Mouse (Mus musculus): ENCODE data around the gene Fam151b. TPM values are rescaled to one million over a fixed set of nuclear protein-coding genes. Genes with fewer than 3 reads are reported as not detected.

The Fam151b gene
- polyA plus RNA-seq, 1 experiment, result 0.96 TPM

GRCm38 (mm10) chr13:92464698-92465097, 19.1 kb downstream of the Fam151b start:
- no peak for DNase-seq (ENCODE audit: low read depth in 1 of 2, low spot score in 2 of 2)
- no peak for TF ChIP-seq POLR2A (IDR thresholded peaks at IDR 0.05; ENCODE audit: low read depth, low read length)
- TF ChIP-seq CTCF (IDR thresholded peaks at IDR 0.05; ENCODE audit: extremely low read depth, insufficient read depth, insufficient read length, insufficient replicate concordance), result no peak
- H3K4me3 ChIP-seq (ENCODE audit: extremely low read depth, insufficient read depth, insufficient read length), result no peak overlapping the region
- H3K27me3 ChIP-seq (ENCODE audit: control insufficient read depth, insufficient read depth, low read length), result no peaks in the 10 kb centered on the region
- no peak overlapping the region for H3K27ac ChIP-seq (ENCODE audit: insufficient read depth, low read length)
- 90% methylated on average over 3 of the region's 3 CpGs for WGBS
- H3K36me3 ChIP-seq (ENCODE audit: control insufficient read depth, insufficient read depth, low read length), result 0 out of 2 replicates have a peak, but pooled peaks cover 2% of the 10 kb centered on the region
- no peaks in the 10 kb centered on the region for H3K4me1 ChIP-seq (ENCODE audit: control insufficient read depth, insufficient read depth, insufficient read length)

- Histone ChIP-seq H3K27ac (ENCODE audit: insufficient read depth, low read length) (no peak overlapping the region), H3K27me3 (ENCODE audit: control insufficient read depth, insufficient read depth, low read length) (no peaks in the 10 kb centered on the region), H3K36me3 (ENCODE audit: control insufficient read depth, insufficient read depth, low read length) (no peaks in the 10 kb centered on the region), H3K4me1 (ENCODE audit: control insufficient read depth, insufficient read depth, insufficient read length) (no peaks in the 10 kb centered on the region), H3K4me3 (ENCODE audit: extremely low read depth, insufficient read depth, insufficient read length) (no peak overlapping the region)
- DNase-seq (ENCODE audit: low read depth in 1 of 2, low spot score in 2 of 2), result no peak
- WGBS, result 93% methylated on average over 7 of the region's 7 CpGs
- no peak for TF ChIP-seq POLR2A (IDR thresholded peaks at IDR 0.05; ENCODE audit: low read depth, low read length)
- TF ChIP-seq CTCF (IDR thresholded peaks at IDR 0.05; ENCODE audit: extremely low read depth, insufficient read depth, insufficient read length, insufficient replicate concordance), result no peak
These were observed 36.9 kb downstream of the Fam151b start for GRCm38 (mm10) chr13:92446872-92447271.

GRCm38 (mm10) chr13:92440286-92440685, 43.5 kb downstream of the Fam151b start:
- Histone ChIP-seq H3K36me3 (ENCODE audit: control insufficient read depth, insufficient read depth, low read length) (no peaks in the 10 kb centered on the region), H3K4me1 (ENCODE audit: control insufficient read depth, insufficient read depth, insufficient read length) (no peaks in the 10 kb centered on the region), H3K27ac (ENCODE audit: insufficient read depth, low read length) (no peak overlapping the region), H3K27me3 (ENCODE audit: control insufficient read depth, insufficient read depth, low read length) (no peaks in the 10 kb centered on the region), H3K4me3 (ENCODE audit: extremely low read depth, insufficient read depth, insufficient read length) (no peak overlapping the region)
- TF ChIP-seq CTCF (IDR thresholded peaks at IDR 0.05; ENCODE audit: extremely low read depth, insufficient read depth, insufficient read length, insufficient replicate concordance) (no peak), POLR2A (IDR thresholded peaks at IDR 0.05; ENCODE audit: low read depth, low read length) (no peak)
- WGBS, result 86% methylated on average over 13 of the region's 13 CpGs
- no peak for DNase-seq (ENCODE audit: low read depth in 1 of 2, low spot score in 2 of 2)

- no peaks in the 10 kb centered on the region for H3K36me3 ChIP-seq (ENCODE audit: control insufficient read depth, insufficient read depth, low read length)
- TF ChIP-seq POLR2A (IDR thresholded peaks at IDR 0.05; ENCODE audit: low read depth, low read length), result no peak
- no peak for TF ChIP-seq CTCF (IDR thresholded peaks at IDR 0.05; ENCODE audit: extremely low read depth, insufficient read depth, insufficient read length, insufficient replicate concordance)
- no peak overlapping the region for H3K4me3 ChIP-seq (ENCODE audit: extremely low read depth, insufficient read depth, insufficient read length)
- H3K27ac ChIP-seq (ENCODE audit: insufficient read depth, low read length), result no peak overlapping the region
- no peak for DNase-seq (ENCODE audit: low read depth in 1 of 2, low spot score in 2 of 2)
- WGBS, result 91% methylated on average over 10 of the region's 10 CpGs
- H3K4me1 ChIP-seq (ENCODE audit: control insufficient read depth, insufficient read depth, insufficient read length), result no peaks in the 10 kb centered on the region
- no peaks in the 10 kb centered on the region for H3K27me3 ChIP-seq (ENCODE audit: control insufficient read depth, insufficient read depth, low read length)
These were observed 45.2 kb downstream of the Fam151b start for GRCm38 (mm10) chr13:92438656-92439055.

GRCm38 (mm10) chr13:92427351-92427855, 56.4 kb downstream of the Fam151b start:
- TF ChIP-seq CTCF (IDR thresholded peaks at IDR 0.05; ENCODE audit: extremely low read depth, insufficient read depth, insufficient read length, insufficient replicate concordance), result no peak
- H3K4me3 ChIP-seq (ENCODE audit: extremely low read depth, insufficient read depth, insufficient read length), result no peak overlapping the region
- peaks cover 13% of the 10 kb centered on the region for H3K27me3 ChIP-seq (ENCODE audit: control insufficient read depth, insufficient read depth, low read length)
- H3K4me1 ChIP-seq (ENCODE audit: control insufficient read depth, insufficient read depth, insufficient read length), result peaks cover 12% of the 10 kb centered on the region
- WGBS, result 44% methylated on average over 4 of the region's 4 CpGs
- no peak for DNase-seq (ENCODE audit: low read depth in 1 of 2, low spot score in 2 of 2)
- no peak overlapping the region for H3K27ac ChIP-seq (ENCODE audit: insufficient read depth, low read length)
- no peaks in the 10 kb centered on the region for H3K36me3 ChIP-seq (ENCODE audit: control insufficient read depth, insufficient read depth, low read length)

GRCm38 (mm10) chr13:92426294-92427051, 57.3 kb downstream of the Fam151b start:
- no peak for TF ChIP-seq POLR2A (IDR thresholded peaks at IDR 0.05; ENCODE audit: low read depth, low read length)
- TF ChIP-seq CTCF (IDR thresholded peaks at IDR 0.05; ENCODE audit: extremely low read depth, insufficient read depth, insufficient read length, insufficient replicate concordance), result no peak
- Histone ChIP-seq H3K4me3 (ENCODE audit: extremely low read depth, insufficient read depth, insufficient read length) (peak overlapping the region; percentile 26; the same call in 1 of the 2 replicates), H3K4me1 (ENCODE audit: control insufficient read depth, insufficient read depth, insufficient read length) (peaks cover 12% of the 10 kb centered on the region), H3K36me3 (ENCODE audit: control insufficient read depth, insufficient read depth, low read length) (no peaks in the 10 kb centered on the region), H3K27me3 (ENCODE audit: control insufficient read depth, insufficient read depth, low read length) (peaks cover 13% of the 10 kb centered on the region), H3K27ac (ENCODE audit: insufficient read depth, low read length) (no peak overlapping the region)
- 4% methylated on average over 91 of the region's 92 CpGs for WGBS
- no peak for DNase-seq (ENCODE audit: low read depth in 1 of 2, low spot score in 2 of 2)

GRCm38 (mm10) chr13:92425758-92426264, 58.0 kb downstream of the Fam151b start, which contains the start of gene Ankrd34b:
TSS of gene Ankrd34b (plus strand) at chr13:92425896.
- Histone ChIP-seq H3K27ac (ENCODE audit: insufficient read depth, low read length) (no peak within 1 kb of the TSS), H3K4me3 (ENCODE audit: extremely low read depth, insufficient read depth, insufficient read length) (peak within 1 kb of the TSS; percentile 26; the same call in 1 of the 2 replicates), H3K27me3 (ENCODE audit: control insufficient read depth, insufficient read depth, low read length) (peaks cover 13% of the 10 kb centered on the region), H3K36me3 (ENCODE audit: control insufficient read depth, insufficient read depth, low read length) (no peaks in the 10 kb centered on the region), H3K4me1 (ENCODE audit: control insufficient read depth, insufficient read depth, insufficient read length) (peaks cover 12% of the 10 kb centered on the region)
- DNase-seq (ENCODE audit: low read depth in 1 of 2, low spot score in 2 of 2), result no peak
- 2% methylated on average over 54 of the region's 54 CpGs for WGBS
- no peak for TF ChIP-seq POLR2A (IDR thresholded peaks at IDR 0.05; ENCODE audit: low read depth, low read length)
- TF ChIP-seq CTCF (IDR thresholded peaks at IDR 0.05; ENCODE audit: extremely low read depth, insufficient read depth, insufficient read length, insufficient replicate concordance), result no peak
